In genomic region chr5:107437464-107438281, GRCm38 (mm10) we compare ENCODE assay signal across 8 mouse cellular contexts. TPM values are rescaled to one million over a fixed set of nuclear protein-coding genes. Genes with fewer than 3 reads are reported as not detected.
DNase-seq lines count a peak whose midpoint lies in the region; ATAC-seq lines count a peak whose summit lies in the region.

TSS of gene Btbd8 (plus strand) at chr5:107437997.

- no peaks in the 10 kb centered on the region for H3K27me3 ChIP-seq in hindbrain, embryonic 16.5 days (replicated peaks; ENCODE audit: control insufficient read depth, insufficient read depth, low read length)

- peak within 1 kb of the TSS; percentile 100 for H3K9ac ChIP-seq in hindbrain, embryonic 16.5 days (ENCODE audit: low read depth, low read length)

- no peaks in the 10 kb centered on the region for H3K79me2 ChIP-seq in macrophage (ENCODE audit: inconsistent target)

- H3K36me3 ChIP-seq in hindbrain, embryonic 16.5 days (ENCODE audit: control insufficient read depth, insufficient read depth, low read length): no peaks in the 10 kb centered on the region
- H3K36me3 ChIP-seq in macrophage (ENCODE audit: inconsistent target): no peaks in the 10 kb centered on the region

- under 1% methylated on average over 51 of the region's 51 CpGs for WGBS in hindbrain, embryonic 16.5 days
- 0% methylated on average over 40 of the region's 51 CpGs for WGBS in macrophage (ENCODE audit: missing documents)

- peak within 1 kb of the TSS; percentile 93 for H3K27ac ChIP-seq in hindbrain, embryonic 16.5 days (ENCODE audit: low read depth, low read length)
- peak within 1 kb of the TSS; percentile 30; the same call in 1 of the 2 replicates for H3K27ac ChIP-seq in macrophage

- peak within 1 kb of the TSS; percentile 66 for H3K4me2 ChIP-seq in hindbrain, embryonic 16.5 days (ENCODE audit: low read length)

- H3K4me3 ChIP-seq in hindbrain, embryonic 16.5 days (ENCODE audit: low read length): peak within 1 kb of the TSS; percentile 94
- H3K4me3 ChIP-seq in macrophage (ENCODE audit: inconsistent target): peak within 1 kb of the TSS; percentile 57

- no peaks in the 10 kb centered on the region for H3K9me3 ChIP-seq in hindbrain, embryonic 16.5 days (ENCODE audit: control insufficient read depth, low read length)

- peaks cover 5% of the 10 kb centered on the region for H3K4me1 ChIP-seq in hindbrain, embryonic 16.5 days (ENCODE audit: control insufficient read depth, insufficient read depth, low read depth, low read length)

- peak; percentile 97 for ATAC-seq in hindbrain, embryonic 16.5 days

- peak; percentile 94 for DNase-seq in R1 (ENCODE audit: low read depth, low spot score)
- DNase-seq in cerebellum, postnatal 25 days: peak; percentile 98
- peak; percentile 89 to 90 for DNase-seq in frontal cortex, postnatal 36 days (ENCODE audit: low spot score in 2 of 2)
- DNase-seq in left cerebral cortex, adult 18-20 months (ENCODE audit: low spot score in 2 of 2): peak; percentile 88 to 91
- peak; percentile 90 for DNase-seq in right cerebral cortex, adult 18-20 months
- DNase-seq in urinary bladder, postnatal 10 days (ENCODE audit: low spot score): peak; percentile 67

RNA-seq across cellular contexts. Expression of gene Btbd8, which starts in this region (rescaled TPM):
- polyA plus RNA-seq in hindbrain, embryonic 16.5 days (2015; fragmentation: Nextera tagmentation; extraction: Ambion mirVana): 19.9 and 24.6 TPM in 2 replicates
- 100 to 1,000 TPM; 175 to 179 TPM for total RNA-seq in left cerebral cortex, adult 18-20 months (2021)
- total RNA-seq in macrophage (2018; cell fraction: chromatin; rRNA removed): 10 to 100 TPM in 16 of 26 experiments, 1 to 10 TPM in 10; 1.4 to 21.4 (median 13.0) TPM
- total RNA-seq in macrophage (2018; cell fraction: cytosol; rRNA removed): 1 to 10 TPM in 25 of 26 experiments, under 1 TPM in 1; 0.72 to 2.8 (median 1.7) TPM
- total RNA-seq in macrophage (2018; cell fraction: nucleus; rRNA removed): 10 to 100 TPM in 6 of 26 experiments, 1 to 10 TPM in 20; 1.4 to 15.5 (median 7.2) TPM
- polyA plus RNA-seq in macrophage (2018): 1.3 to 2.9 TPM (median 2.7 TPM) in 3 replicates

Comparison
In these comparisons a context has a peak if more than half of its experiments do, and no peak if none do; other contexts are left out.
1. Peak in every context shown above with its lines: DNase-seq, ATAC-seq, H3K4me3 ChIP-seq and H3K27ac ChIP-seq.